Comparison of ENCODE assay signal across 8 mouse cellular contexts in genomic region chr14:54479451-54479920, GRCm38 (mm10). TPM values are rescaled to one million over a fixed set of nuclear protein-coding genes. Genes with fewer than 3 reads are reported as not detected.
DNase-seq lines count a peak whose midpoint lies in the region; ATAC-seq lines count a peak whose summit lies in the region.

No protein-coding gene starts in this region.

- H3K27me3 ChIP-seq in heart, embryonic 15.5 days = peaks cover 30% of the 10 kb centered on the region
- peaks cover 8% of the 10 kb centered on the region; the same call in 1 of the 2 replicates for H3K27me3 ChIP-seq in midbrain, embryonic 14.5 days (ENCODE audit: control insufficient read depth, insufficient read depth, low read length)

- H3K4me1 ChIP-seq in heart, embryonic 15.5 days (replicated peaks) = peaks cover 29% of the 10 kb centered on the region
- H3K4me1 ChIP-seq in midbrain, embryonic 14.5 days (ENCODE audit: control insufficient read depth, insufficient read depth, low read length) = peaks cover 29% of the 10 kb centered on the region

- ATAC-seq in heart, embryonic 15.5 days (replicated peaks; ENCODE audit: insufficient number of reproducible peaks, insufficient read depth, low FRiP score, low read depth) = 0 out of 2 replicates have a peak, but pooled peaks have one; percentile 27
- ATAC-seq in midbrain, embryonic 14.5 days (ENCODE audit: low FRiP score, low TSS enrichment) = no peak

- peak overlapping the region; percentile 89 for H3K4me2 ChIP-seq in heart, embryonic 15.5 days
- H3K4me2 ChIP-seq in midbrain, embryonic 14.5 days (ENCODE audit: low read length) = peak overlapping the region; percentile 51

- peak overlapping the region; percentile 54 for H3K4me3 ChIP-seq in heart, embryonic 15.5 days
- H3K4me3 ChIP-seq in midbrain, embryonic 14.5 days (replicated peaks; ENCODE audit: low read depth, low read length) = peak overlapping the region; percentile 19

- WGBS in heart, embryonic 15.5 days = 3% methylated on average over 40 of the region's 40 CpGs
- 4% methylated on average over 40 of the region's 40 CpGs for WGBS in midbrain, embryonic 14.5 days

- no peak overlapping the region for H3K27ac ChIP-seq in heart, embryonic 15.5 days
- no peak overlapping the region for H3K27ac ChIP-seq in midbrain, embryonic 14.5 days (replicated peaks; ENCODE audit: low read depth, low read length)

- H3K9me3 ChIP-seq in heart, embryonic 15.5 days (replicated peaks) = no peaks in the 10 kb centered on the region
- no peaks in the 10 kb centered on the region for H3K9me3 ChIP-seq in midbrain, embryonic 14.5 days (ENCODE audit: control insufficient read depth, low read length)

- peak overlapping the region; percentile 57 for H3K9ac ChIP-seq in heart, embryonic 15.5 days
- peak overlapping the region; percentile 17; the same call in 1 of the 2 replicates for H3K9ac ChIP-seq in midbrain, embryonic 14.5 days (replicated peaks; ENCODE audit: low read length)

- H3K36me3 ChIP-seq in heart, embryonic 15.5 days = no peaks in the 10 kb centered on the region
- 0 out of 2 replicates have a peak, but pooled peaks cover 3% of the 10 kb centered on the region for H3K36me3 ChIP-seq in midbrain, embryonic 14.5 days (ENCODE audit: control insufficient read depth, insufficient read depth, low read length)

- peak; percentile 14 for DNase-seq in gastrocnemius, postnatal 10 days
- no peak for DNase-seq in gastrocnemius, adult 18-20 months (ENCODE audit: low spot score)
- DNase-seq in adrenal gland, postnatal 14 days = peak; percentile 81
- peak; percentile 66 to 78 for DNase-seq in kidney, postnatal 36 days
- no peak for DNase-seq in midbrain, embryonic 14.5 days
- DNase-seq in thymus, postnatal 14 days = peak; percentile 56
- no peak for DNase-seq in frontal cortex, postnatal 36 days (ENCODE audit: low spot score in 2 of 2)

RNA-seq across cellular contexts. Expression of gene Rem2, which starts 3.6 kb away (rescaled TPM):
- total RNA-seq in gastrocnemius, postnatal 10 days (2021) = under 1 TPM in 1 of 2 experiments, not detected in 1; 0.14 TPM
- total RNA-seq in gastrocnemius, adult 18-20 months (2021) = not detected
- 0.75 and 0.93 TPM in 2 replicates for total RNA-seq in adrenal gland, postnatal 14 days (2021)
- polyA plus RNA-seq in heart, embryonic 15.5 days (2015; fragmentation: Nextera tagmentation; extraction: Ambion mirVana) = 1.1 and 1.9 TPM in 2 replicates
- 37.2 and 44.6 TPM in 2 replicates for polyA plus RNA-seq in midbrain, embryonic 14.5 days (2014; fragmentation: Nextera tagmentation; extraction: Ambion mirVana)

RNA-seq across cellular contexts. Expression of gene Lrp10, which starts 15.5 kb away (rescaled TPM):
- total RNA-seq in gastrocnemius, postnatal 10 days (2021) = 10 to 100 TPM; 36.3 to 39.5 TPM
- total RNA-seq in gastrocnemius, adult 18-20 months (2021) = 10 to 100 TPM; 28.5 to 31.2 TPM
- total RNA-seq in adrenal gland, postnatal 14 days (2021) = 92.0 and 92.5 TPM in 2 replicates
- polyA plus RNA-seq in heart, embryonic 15.5 days (2015; fragmentation: Nextera tagmentation; extraction: Ambion mirVana) = 41.9 and 51.6 TPM in 2 replicates
- 26.1 and 27.5 TPM in 2 replicates for polyA plus RNA-seq in midbrain, embryonic 14.5 days (2014; fragmentation: Nextera tagmentation; extraction: Ambion mirVana)

RNA-seq across cellular contexts. Expression of gene Prmt5, which starts 37.8 kb away (rescaled TPM):
- total RNA-seq in gastrocnemius, postnatal 10 days (2021) = 10 to 100 TPM; 32.8 to 35.3 TPM
- 10 to 100 TPM; 29.6 to 32.1 TPM for total RNA-seq in gastrocnemius, adult 18-20 months (2021)
- 42.4 and 49.8 TPM in 2 replicates for total RNA-seq in adrenal gland, postnatal 14 days (2021)
- polyA plus RNA-seq in heart, embryonic 15.5 days (2015; fragmentation: Nextera tagmentation; extraction: Ambion mirVana) = 47.4 and 57.4 TPM in 2 replicates
- polyA plus RNA-seq in midbrain, embryonic 14.5 days (2014; fragmentation: Nextera tagmentation; extraction: Ambion mirVana) = 76.9 and 92.5 TPM in 2 replicates

RNA-seq across cellular contexts. Expression of gene Mmp14, which starts 48.1 kb away (rescaled TPM):
- total RNA-seq in gastrocnemius, postnatal 10 days (2021) = 100 to 1,000 TPM; 115 to 167 TPM
- 10 to 100 TPM in 1 of 2 experiments, 1 to 10 TPM in 1; 7.3 to 10.6 TPM for total RNA-seq in gastrocnemius, adult 18-20 months (2021)
- 77.7 and 101 TPM in 2 replicates for total RNA-seq in adrenal gland, postnatal 14 days (2021)
- 91.2 and 125 TPM in 2 replicates for polyA plus RNA-seq in heart, embryonic 15.5 days (2015; fragmentation: Nextera tagmentation; extraction: Ambion mirVana)
- polyA plus RNA-seq in midbrain, embryonic 14.5 days (2014; fragmentation: Nextera tagmentation; extraction: Ambion mirVana) = 36.2 and 58.5 TPM in 2 replicates

RNA-seq across cellular contexts. Expression of gene Mrpl52, which starts 52.8 kb away (rescaled TPM):
- 100 to 1,000 TPM; 141 to 159 TPM for total RNA-seq in gastrocnemius, postnatal 10 days (2021)
- total RNA-seq in gastrocnemius, adult 18-20 months (2021) = 100 to 1,000 TPM in 1 of 2 experiments, 10 to 100 TPM in 1; 100.0 to 110 TPM
- total RNA-seq in adrenal gland, postnatal 14 days (2021) = 186 TPM in 2 replicates
- polyA plus RNA-seq in heart, embryonic 15.5 days (2015; fragmentation: Nextera tagmentation; extraction: Ambion mirVana) = 196 and 285 TPM in 2 replicates
- polyA plus RNA-seq in midbrain, embryonic 14.5 days (2014; fragmentation: Nextera tagmentation; extraction: Ambion mirVana) = 293 and 337 TPM in 2 replicates

Comparison
In these comparisons a context has a peak if more than half of its experiments do, and no peak if none do; other contexts are left out.
1. DNase-seq: peak in gastrocnemius, postnatal 10 days (single experiment), adrenal gland, postnatal 14 days (single experiment), kidney, postnatal 36 days (2 of 2) and thymus, postnatal 14 days (single experiment); none in gastrocnemius, adult 18-20 months (single experiment), midbrain, embryonic 14.5 days (single experiment) and frontal cortex, postnatal 36 days (0 of 2).